Mouse (Mus musculus) gastrocnemius, adult 8-10 months (tissue): ENCODE measurements around the gene Bnc1. TPM values are rescaled to one million over a fixed set of nuclear protein-coding genes. Genes with fewer than 3 reads are reported as not detected.

Source experiments
- DNase-seq, 2 experiments: peaks; one replicate each; pipeline ENCODE4 v3.0.0; 2022; ENCODE audit warnings: low spot score in 2 of 2
- total RNA-seq, 4 experiments: library from RNA; stranded (reverse); gene quantifications; 2 replicates each; pipeline ENCODE4 v1.2.4; 2022

Bnc1 gene
- total RNA-seq, 4 experiments from 2014 or later, result not detected

DNA sequence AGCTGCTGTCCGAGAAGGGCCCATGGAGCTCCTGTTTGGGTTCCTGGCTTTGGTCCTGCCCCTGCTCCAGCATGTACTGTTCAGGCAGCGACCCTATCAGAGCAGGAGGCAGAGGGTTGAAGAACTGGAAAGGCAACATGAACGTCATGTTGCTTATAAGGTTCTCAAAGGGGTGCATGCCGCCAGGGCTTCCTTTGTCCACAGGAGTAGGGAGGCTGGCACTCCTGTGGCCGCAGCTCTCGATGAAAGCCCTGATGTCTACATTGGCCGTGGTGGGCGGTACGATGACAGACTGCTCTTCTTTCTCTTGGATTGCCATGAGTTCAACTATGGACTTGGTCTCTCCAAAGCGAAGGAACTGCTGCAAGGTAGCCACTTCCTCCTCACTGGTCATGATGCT lies 17.5 kb downstream of the Bnc1 start:
- no peak for DNase-seq

GRCm38 (mm10) chr7:81973939-81974338 lies 18.2 kb downstream of the Bnc1 start:
- no peak for DNase-seq

DNA sequence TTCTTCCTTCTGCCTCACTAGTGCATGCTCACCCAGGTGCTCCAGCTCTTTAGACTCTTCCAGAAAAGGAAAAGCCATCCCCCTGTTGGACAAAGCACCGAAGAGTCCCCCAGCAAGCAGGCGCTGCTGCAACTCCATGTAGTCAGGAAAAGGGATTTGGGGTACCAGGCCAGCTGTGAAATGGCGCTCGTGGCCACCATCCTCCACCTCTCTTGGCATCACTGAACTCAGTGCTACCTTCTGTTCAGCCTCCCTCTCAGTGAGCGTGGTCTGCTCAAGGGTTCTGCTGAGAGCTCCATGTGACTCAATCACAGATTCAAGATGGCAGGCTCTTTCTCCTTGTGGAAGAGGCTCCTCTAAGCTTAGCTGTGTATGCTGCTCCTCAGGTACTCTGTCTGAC lies 18.8 kb downstream of the Bnc1 start:
- no peak for DNase-seq

- no peak for DNase-seq
Observed at GRCm38 (mm10) chr7:81968975-81969374, 23.1 kb downstream of the Bnc1 start.

- no peak for DNase-seq
Observed at GRCm38 (mm10) chr7:81968451-81968850, 23.6 kb downstream of the Bnc1 start.

DNA sequence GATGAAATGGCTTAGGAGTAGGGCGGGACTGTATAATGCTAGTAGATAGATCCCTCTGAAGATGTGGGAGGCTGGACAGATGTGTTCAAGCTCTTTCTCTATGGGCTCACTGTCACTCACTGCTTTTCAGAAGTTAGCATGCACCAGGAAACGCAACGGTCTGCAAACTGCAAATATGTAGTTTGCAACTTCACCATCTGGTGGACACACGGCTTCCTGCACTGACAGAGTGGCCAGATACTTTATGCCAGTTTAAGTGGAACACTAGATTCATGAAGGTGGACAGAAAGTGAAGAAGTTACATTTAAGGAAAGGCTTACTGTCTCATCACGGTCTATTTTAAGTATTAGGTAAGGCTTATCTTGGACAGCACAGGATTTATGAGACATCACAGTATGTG lies 25.9 kb downstream of the Bnc1 start:
- DNase-seq, result no peak

GRCm38 (mm10) chr7:81959704-81960103 lies 32.4 kb downstream of the Bnc1 start:
- no peak for DNase-seq

GRCm38 (mm10) chr7:81954208-81954846 lies 37.8 kb downstream of the Bnc1 start:
- DNase-seq, result no peak

DNA sequence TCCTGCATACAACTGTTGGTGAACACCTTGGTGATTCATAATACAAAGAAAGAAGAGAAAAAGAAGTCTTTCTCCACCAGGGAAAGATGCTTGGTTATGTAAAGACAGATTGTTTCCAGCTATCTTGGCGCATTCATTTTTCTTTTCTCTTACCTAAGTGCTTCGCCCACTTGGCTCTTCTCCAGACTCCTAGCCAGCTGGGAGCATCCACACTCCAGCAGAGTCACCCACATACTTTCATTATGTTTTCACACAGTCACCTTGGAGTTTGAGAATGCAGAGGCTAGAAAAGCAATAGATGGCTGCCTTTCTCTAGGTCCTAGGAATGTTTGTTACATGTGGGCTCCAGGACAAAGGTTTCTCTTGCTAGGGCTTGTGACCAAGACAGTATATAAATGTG lies 41.6 kb downstream of the Bnc1 start:
- DNase-seq, result no peak

GRCm38 (mm10) chr7:81945398-81945797 lies 46.7 kb downstream of the Bnc1 start:
- DNase-seq, result no peak

DNA sequence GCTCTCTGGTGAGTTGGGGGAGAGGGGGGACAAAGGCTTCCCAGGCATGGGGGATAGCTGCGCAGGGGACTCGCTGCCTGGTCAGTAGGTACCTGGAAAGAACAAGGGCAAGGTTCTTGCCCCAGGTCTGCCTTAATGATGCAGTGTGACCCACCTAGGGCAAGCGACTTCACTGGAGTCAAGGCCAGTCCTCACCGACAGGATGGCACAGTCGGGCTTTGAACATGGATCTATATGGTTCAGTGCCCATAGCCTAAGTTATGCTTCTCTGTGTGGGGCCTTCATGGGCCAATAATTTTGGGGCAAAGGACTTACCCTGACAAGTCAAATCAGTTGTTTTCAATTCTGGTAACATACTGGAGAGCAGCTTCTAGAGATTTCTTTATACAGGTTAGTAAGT lies 57.3 kb downstream of the Bnc1 start:
- no peak for DNase-seq

GRCm38 (mm10) chr7:81934267-81934745 lies 57.8 kb downstream of the Bnc1 start, which contains the start of gene Hdgfl3:
TSS of gene Hdgfl3 (minus strand) at chr7:81934473.
- peak; percentile 33 to 54 for DNase-seq

GRCm38 (mm10) chr7:81933601-81934266 lies 58.4 kb downstream of the Bnc1 start:
- peak; percentile 24 to 27 for DNase-seq

- DNase-seq, result no peak
Observed at GRCm38 (mm10) chr7:81933061-81933600, 59.0 kb downstream of the Bnc1 start.

- no peak for DNase-seq
Observed at GRCm38 (mm10) chr7:81932521-81933045, 59.5 kb downstream of the Bnc1 start.

GRCm38 (mm10) chr7:81928998-81929397 lies 63.1 kb downstream of the Bnc1 start:
- DNase-seq, result no peak

DNA sequence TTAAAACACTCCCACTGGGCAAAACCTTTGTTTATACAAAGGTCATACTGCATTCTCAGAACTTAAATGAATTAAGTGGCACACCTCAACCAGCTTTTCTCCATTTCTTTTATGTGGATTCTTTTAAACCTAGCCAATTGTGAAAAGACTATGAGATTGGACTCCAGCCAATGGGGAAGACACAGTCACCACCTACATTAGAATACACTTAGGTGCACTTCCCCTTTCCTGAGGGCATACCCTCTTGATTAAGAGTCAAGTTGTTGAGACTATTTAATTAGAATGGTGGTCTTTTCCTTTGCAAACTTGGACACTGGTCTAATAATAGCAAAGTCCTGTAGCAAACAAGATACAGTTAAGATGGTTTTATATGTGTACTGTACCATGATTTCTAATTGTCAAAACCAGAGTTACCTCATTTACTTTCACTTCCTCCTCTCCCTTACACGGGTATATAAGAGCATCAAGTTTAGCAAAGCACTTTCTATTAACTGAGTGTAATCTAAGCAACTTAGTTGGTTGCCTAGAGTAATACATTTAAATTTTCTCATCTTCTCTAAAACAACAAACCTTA lies 70.6 kb downstream of the Bnc1 start:
- DNase-seq, result no peak

DNA sequence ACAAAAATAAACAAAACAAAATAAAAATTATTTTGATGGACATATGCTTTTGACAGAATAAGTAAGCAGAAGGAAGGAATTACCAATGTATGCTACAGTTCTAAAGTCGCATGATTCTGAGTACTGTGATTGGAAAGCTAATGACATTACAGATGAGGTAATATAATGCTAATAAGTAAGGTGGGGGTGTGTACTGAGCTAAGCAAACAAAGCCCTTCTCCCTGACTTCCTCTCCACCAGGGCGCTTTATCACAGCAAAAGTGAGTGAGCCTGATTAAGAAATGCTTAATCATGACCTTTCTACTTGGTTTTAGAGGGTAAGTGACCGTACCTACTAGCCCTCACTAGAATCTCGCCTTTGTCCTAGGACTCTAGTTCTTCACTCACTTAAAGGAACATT lies 71.8 kb downstream of the Bnc1 start:
- no peak for DNase-seq

GRCm38 (mm10) chr7:81918316-81918715 lies 73.8 kb downstream of the Bnc1 start:
- no peak for DNase-seq
